Mouse (Mus musculus) hindbrain, embryonic 11.5 days (tissue): Measurements from ENCODE around the gene Mipep. TPM values are rescaled to one million over a fixed set of nuclear protein-coding genes. Genes with fewer than 3 reads are reported as not detected.

Experiments
- ATAC-seq: fragments of 200-750 bp; cut with Nextera tagmentation; 2 replicates; pipeline ENCODE4 v1.8.0; 2017; ENCODE audit warnings: mild to moderate bottlenecking, moderate TSS enrichment, moderate library complexity; ENCODE audit not compliant: low FRiP score
- DNase-seq: peaks from one replicate; pipeline ENCODE4 v3.0.0-alpha.2; 2015; ENCODE audit warnings: low spot score
- H3K27ac ChIP-seq: fragments of 300-500 bp; sonication (generic); 2 replicates; pipeline ENCODE4 v1.5.1; 2014; ENCODE audit warnings: mild to moderate bottlenecking, low read depth, low read length
- H3K27me3 ChIP-seq: fragments of 300-500 bp; sonication (generic); 2 replicates; pipeline ENCODE4 v1.6.1; 2014; ENCODE audit warnings: mild to moderate bottlenecking, low read length, moderate library complexity, mixed read lengths; ENCODE audit not compliant: control insufficient read depth, insufficient read depth
- H3K36me3 ChIP-seq: fragments of 300-500 bp; sonication (generic); 2 replicates; pipeline ENCODE4 v1.6.1; 2014; ENCODE audit warnings: mild to moderate bottlenecking, low read length, moderate library complexity, mixed read lengths; ENCODE audit not compliant: control insufficient read depth, insufficient read depth
- H3K4me1 ChIP-seq: fragments of 300-500 bp; sonication (generic); replicated peaks from 2 replicates; pipeline ENCODE4 v1.6.1; 2014; ENCODE audit warnings: low read length, mixed read lengths; ENCODE audit not compliant: control insufficient read depth, insufficient read depth
- H3K4me2 ChIP-seq: fragments of 300-500 bp; sonication (generic); replicated peaks from 2 replicates; pipeline ENCODE4 v1.6.1; 2014; ENCODE audit warnings: mild to moderate bottlenecking, low read depth, low read length
- H3K4me3 ChIP-seq: fragments of 300-500 bp; sonication (generic); 2 replicates; pipeline ENCODE4 v1.5.1; 2014; ENCODE audit warnings: low read depth, low read length
- H3K9ac ChIP-seq: fragments of 300-500 bp; sonication (generic); 2 replicates; pipeline ENCODE4 v1.6.1; 2014; ENCODE audit warnings: low read depth, low read length
- H3K9me3 ChIP-seq: fragments of 300-500 bp; sonication (generic); 2 replicates; pipeline ENCODE4 v1.6.1; 2016; ENCODE audit warnings: low read length; ENCODE audit not compliant: control insufficient read depth
- WGBS: fragments of 180-500 bp; shearing (Covaris S2); extraction: QIAGEN DNeasy Blood & Tissue Kit; methylation state at CpG from one replicate; pipeline ENCODE4 v1.1.7; 2014; 5-methylcytosine and 5-hydroxymethylcytosine counted together
- polyA plus RNA-seq: library from polyadenylated mRNA; unstranded; fragments of >200 nt; fragmentation: Nextera tagmentation; extraction: Ambion mirVana; gene quantifications from 2 replicates; pipeline ENCODE4 v1.2.1, GENCODE M21; 2014

Gene Mipep
- 24.0 and 24.8 TPM in 2 replicates for polyA plus RNA-seq

DNA sequence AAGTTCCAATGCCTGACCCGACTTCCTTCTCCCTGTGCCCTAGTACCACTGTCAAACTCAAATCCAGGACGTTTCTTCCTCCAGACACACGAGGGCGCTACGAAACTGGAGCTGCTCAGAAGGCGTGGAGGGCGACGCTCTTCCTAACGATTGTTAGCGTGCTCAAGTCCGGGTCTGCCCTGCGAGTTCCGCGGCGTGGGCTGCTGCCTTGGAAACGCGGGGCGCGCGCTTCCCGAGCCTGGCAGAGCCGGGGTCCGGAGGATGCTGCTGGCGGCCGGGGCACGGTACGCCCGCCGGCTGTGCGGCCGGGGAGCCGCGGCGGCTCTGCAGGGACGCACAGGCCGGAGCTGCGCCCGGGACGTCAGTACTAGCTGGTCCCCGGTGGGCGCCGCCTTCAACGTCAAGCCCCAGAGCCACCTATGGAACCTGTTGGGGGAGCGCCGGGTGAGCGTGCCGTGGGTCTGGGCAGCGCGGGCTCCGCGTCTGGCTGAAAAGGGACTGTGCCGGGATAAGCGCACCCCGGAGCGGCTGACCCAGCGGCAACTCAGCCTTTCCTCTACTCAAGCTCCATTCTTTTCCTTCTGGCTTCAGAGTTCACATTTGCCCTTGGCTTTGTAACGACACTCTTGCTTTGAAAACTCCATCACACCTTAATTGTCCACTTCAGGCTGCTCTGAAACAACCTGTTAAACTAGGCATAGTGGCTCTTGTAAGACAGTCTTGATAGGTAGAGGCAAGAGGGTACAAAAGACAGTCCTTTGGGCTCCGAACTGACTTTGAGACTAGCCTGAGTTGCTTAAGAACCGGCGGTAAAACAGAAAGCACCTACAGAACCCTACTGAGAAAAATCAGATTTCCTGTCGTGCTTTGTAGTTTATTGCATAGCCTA lies at the start of gene Mipep:
Mipep (plus strand) TSS at position 147 of the 889 bp plus-strand sequence.
- WGBS = under 1% methylated on average over 60 of the region's 61 CpGs
- H3K27me3 ChIP-seq = no peaks in the 10 kb centered on the region
- peak; percentile 93 for DNase-seq
- H3K4me3 ChIP-seq = peak within 1 kb of the TSS; percentile 86
- H3K27ac ChIP-seq = no peak within 1 kb of the TSS
- peak; percentile 85 for ATAC-seq
- H3K4me1 ChIP-seq = no peaks in the 10 kb centered on the region
- no peaks in the 10 kb centered on the region for H3K36me3 ChIP-seq
- H3K9ac ChIP-seq = peak within 1 kb of the TSS; percentile 57
- H3K9me3 ChIP-seq = no peaks in the 10 kb centered on the region
- H3K4me2 ChIP-seq = peak within 1 kb of the TSS; percentile 69

DNA sequence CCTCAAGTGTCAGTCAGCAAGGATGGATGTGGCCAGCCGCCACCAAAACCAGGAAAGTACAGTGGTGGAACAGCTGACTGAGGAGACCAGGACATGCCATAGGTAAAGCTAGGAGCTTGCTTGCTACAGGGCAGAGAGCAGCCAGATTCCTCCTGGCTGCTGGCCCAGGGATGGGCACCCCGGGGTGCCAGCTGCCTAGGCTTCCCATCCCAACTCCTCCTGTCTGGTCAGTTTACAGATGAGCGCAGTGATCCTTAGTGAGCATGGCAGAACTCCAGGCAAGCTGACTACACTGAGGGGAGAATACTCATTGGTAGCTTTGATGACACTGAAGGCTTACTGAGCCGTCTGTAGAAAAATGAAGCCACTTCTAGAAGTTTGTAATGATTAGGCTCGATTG lies 49.2 kb upstream of the Mipep start:
- 64% methylated on average over 5 of the region's 5 CpGs for WGBS
- ATAC-seq = no peak

DNA sequence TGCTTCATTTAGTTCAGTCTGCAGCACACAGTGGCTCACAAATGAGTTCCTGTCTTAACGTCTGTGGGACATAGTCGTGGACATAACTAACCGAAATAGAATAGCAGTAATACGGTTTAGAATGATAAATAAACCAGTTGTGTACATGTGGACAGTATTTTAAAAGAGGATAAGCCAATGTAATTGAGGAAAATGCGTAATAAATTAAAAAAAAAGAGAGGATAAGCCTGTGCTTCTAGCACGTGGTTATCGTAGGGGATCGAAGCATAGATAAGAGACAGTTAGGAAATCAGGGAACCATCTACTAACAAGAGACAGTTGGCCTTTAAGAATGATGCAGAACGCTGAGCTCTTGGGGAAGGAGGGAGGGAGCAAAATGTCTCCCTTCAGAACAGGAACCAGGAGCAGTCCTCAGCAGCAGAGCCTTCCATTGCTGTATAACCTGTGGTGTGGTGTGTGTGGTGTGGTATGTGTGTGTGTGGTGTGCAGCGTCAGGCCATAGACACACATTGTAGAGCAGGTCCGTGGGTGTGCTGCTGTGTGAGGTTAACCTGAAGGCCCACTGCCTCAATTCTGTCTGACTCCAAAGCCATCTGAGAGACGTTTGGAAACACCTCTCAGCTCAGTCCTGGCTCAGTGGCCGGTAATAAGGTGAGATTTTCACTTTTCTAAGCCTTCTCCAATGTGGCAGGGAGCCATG lies 48.4 kb upstream of the Mipep start:
- Histone ChIP-seq H3K9ac (no peak overlapping the region), H3K27me3 (no peaks in the 10 kb centered on the region), H3K36me3 (no peaks in the 10 kb centered on the region), H3K4me2 (no peak overlapping the region), H3K27ac (peak overlapping the region; percentile 60), H3K4me1 (peaks cover 9% of the 10 kb centered on the region), H3K4me3 (no peak overlapping the region), H3K9me3 (no peaks in the 10 kb centered on the region)
- ATAC-seq = no peak
- 57% methylated on average over 13 of the region's 13 CpGs for WGBS
- no peak for DNase-seq

More for the DNA sequence above, 49.2 kb upstream of the Mipep start:
- no peak overlapping the region for H3K27ac ChIP-seq
- no peak overlapping the region for H3K9ac ChIP-seq
- no peaks in the 10 kb centered on the region for H3K9me3 ChIP-seq
- no peaks in the 10 kb centered on the region for H3K27me3 ChIP-seq
- H3K4me2 ChIP-seq = no peak overlapping the region
- H3K4me1 ChIP-seq = peaks cover 9% of the 10 kb centered on the region
- H3K4me3 ChIP-seq = no peak overlapping the region
- H3K36me3 ChIP-seq = no peaks in the 10 kb centered on the region
- no peak for DNase-seq

DNA sequence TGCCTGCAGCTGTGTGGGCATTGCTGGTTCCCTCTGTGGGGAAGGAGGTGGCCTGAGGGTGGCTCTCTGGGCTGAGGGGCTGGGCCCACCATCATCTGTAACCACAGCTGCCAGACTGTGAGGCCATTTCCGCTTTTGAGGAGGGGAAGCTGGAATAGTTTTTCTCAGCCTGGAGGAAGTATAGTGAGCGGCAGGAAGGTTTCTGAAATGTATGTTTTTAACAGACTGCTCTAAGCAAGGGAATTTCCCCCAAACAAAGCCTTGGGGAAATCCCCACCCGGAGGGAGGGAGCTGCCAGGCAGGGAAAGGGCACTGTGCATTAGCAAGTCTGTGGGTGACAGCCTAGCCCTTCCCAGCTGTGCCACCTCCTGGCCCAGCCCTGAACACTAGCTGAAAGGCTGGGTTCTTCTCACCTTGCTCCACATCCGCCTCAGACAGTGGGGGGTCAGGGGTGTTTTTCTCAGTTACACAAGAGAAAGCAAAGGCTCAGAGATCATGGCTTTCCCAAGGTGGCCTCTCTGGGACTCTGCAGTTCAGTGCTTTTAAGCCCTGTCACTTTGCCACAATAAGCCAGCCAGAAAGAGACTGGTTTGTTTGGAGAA lies 47.7 kb upstream of the Mipep start:
- no peak overlapping the region for H3K4me2 ChIP-seq
- no peaks in the 10 kb centered on the region for H3K27me3 ChIP-seq
- peak overlapping the region; percentile 60 for H3K27ac ChIP-seq
- WGBS = 12% methylated on average over 4 of the region's 4 CpGs
- ATAC-seq = 0 out of 2 replicates have a peak, but pooled peaks have one; percentile 46
- H3K4me3 ChIP-seq = no peak overlapping the region
- DNase-seq = peak; percentile 45
- H3K9ac ChIP-seq = peak overlapping the region; percentile 27; the same call in 1 of the 2 replicates
- no peaks in the 10 kb centered on the region for H3K9me3 ChIP-seq
- H3K36me3 ChIP-seq = no peaks in the 10 kb centered on the region
- peaks cover 9% of the 10 kb centered on the region for H3K4me1 ChIP-seq

DNA sequence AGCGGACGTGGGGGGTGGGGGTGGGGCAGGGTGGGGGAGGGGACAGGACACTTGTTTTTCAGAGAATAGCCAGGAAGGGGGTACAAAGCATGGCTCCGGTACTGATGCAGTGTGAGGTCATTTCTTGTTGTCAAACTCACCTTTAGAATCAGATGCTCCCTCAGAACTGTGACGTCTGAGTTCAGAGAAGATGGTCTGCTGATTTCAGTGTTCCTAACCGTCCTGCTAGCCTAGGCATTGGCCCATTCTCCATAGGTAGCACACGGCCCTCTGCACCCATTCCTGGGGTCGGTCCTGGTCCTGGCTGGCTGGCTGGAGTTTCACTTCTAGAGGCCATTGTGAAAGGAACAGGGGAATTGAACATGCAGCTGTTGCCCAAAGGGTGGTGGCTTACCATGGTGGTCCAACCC lies 47.2 kb upstream of the Mipep start:
- DNase-seq (no peak), ATAC-seq (no peak)
- 27% methylated on average over 7 of the region's 7 CpGs for WGBS
- no peak overlapping the region for H3K4me2 ChIP-seq
- H3K36me3 ChIP-seq = no peaks in the 10 kb centered on the region
- H3K4me1 ChIP-seq = peaks cover 9% of the 10 kb centered on the region
- no peak overlapping the region for H3K4me3 ChIP-seq
- no peaks in the 10 kb centered on the region for H3K9me3 ChIP-seq
- no peaks in the 10 kb centered on the region for H3K27me3 ChIP-seq
- H3K27ac ChIP-seq = peak overlapping the region; percentile 60
- H3K9ac ChIP-seq = no peak overlapping the region

DNA sequence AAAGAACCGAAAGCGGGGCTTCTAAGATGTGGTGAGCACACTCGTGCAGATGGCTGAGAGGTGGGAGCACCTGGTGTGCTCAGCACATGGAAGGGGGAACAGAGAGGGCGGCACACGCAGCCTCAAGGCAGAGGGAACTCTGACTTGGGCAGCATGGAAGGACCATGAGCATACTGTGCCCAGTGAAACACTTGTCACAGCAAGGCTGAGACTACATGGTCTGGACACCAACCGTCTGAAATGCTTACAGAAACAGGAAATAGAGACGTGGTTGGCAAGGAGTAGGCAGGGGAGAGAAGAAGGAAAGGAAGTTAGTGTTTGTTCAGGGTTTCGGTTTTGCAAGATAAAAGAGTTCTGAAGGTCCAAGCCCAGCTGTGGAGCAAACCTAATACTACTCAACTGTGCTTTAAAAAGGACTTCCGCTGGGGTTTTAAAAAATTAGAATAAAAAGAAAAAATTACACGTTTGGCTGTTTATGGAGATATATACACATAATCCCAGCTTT lies 45.9 kb upstream of the Mipep start:
- Histone ChIP-seq H3K27me3 (no peaks in the 10 kb centered on the region), H3K9ac (no peak overlapping the region), H3K4me1 (peaks cover 9% of the 10 kb centered on the region), H3K9me3 (no peaks in the 10 kb centered on the region), H3K27ac (no peak overlapping the region), H3K4me2 (no peak overlapping the region), H3K4me3 (no peak overlapping the region), H3K36me3 (no peaks in the 10 kb centered on the region)
- DNase-seq (no peak), ATAC-seq (no peak)
- 65% methylated on average over 10 of the region's 10 CpGs for WGBS

DNA sequence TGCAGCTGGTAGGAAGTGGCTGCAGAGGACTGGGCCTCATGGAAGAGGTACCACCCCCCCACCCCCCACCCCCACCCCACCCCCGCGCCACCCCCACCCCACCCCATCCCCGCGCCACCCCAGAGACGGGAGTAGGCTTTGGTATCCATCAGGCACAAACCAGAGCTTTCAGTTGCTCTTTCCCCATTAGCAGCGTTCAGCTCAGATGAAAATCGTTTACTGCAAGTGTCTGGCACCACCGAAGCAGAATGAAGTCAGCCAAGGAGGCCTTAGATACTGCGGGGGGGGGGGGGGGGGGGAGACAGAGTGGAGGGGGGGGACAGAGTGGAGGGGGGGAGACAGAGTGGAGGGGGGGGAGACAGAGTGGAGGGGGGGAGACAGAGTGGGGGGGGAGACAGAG lies 45.2 kb upstream of the Mipep start:
- Histone ChIP-seq H3K27ac (no peak overlapping the region), H3K4me2 (no peak overlapping the region), H3K36me3 (no peaks in the 10 kb centered on the region), H3K9ac (no peak overlapping the region), H3K9me3 (no peaks in the 10 kb centered on the region), H3K4me1 (peaks cover 9% of the 10 kb centered on the region), H3K27me3 (no peaks in the 10 kb centered on the region), H3K4me3 (no peak overlapping the region)
- no CpG with 5 or more reads among the region's 9 CpGs for WGBS
- DNase-seq (no peak), ATAC-seq (no peak)

DNA sequence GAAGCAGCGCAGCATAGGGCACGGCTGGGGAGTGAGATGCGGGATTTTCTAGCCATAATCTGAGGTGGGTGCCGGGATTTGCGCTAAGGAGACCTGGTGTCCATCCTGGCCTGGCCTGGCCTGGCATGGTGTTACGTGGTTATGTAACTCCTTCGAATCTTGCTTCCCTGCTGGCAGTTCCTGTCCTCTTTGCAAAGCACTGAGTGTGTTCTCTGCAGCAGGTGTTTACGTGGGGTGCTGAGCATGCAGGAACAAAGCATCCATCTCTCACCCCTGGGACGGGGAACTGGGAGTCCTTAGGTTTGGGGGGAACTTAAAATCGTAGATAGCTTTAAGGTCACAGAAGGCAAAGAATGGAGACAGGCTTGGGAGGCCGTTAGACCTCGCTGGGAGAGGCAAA lies 44.8 kb upstream of the Mipep start:
- Histone ChIP-seq H3K27me3 (no peaks in the 10 kb centered on the region), H3K9ac (no peak overlapping the region), H3K36me3 (no peaks in the 10 kb centered on the region), H3K4me3 (no peak overlapping the region), H3K4me2 (no peak overlapping the region), H3K9me3 (no peaks in the 10 kb centered on the region), H3K27ac (no peak overlapping the region), H3K4me1 (peaks cover 9% of the 10 kb centered on the region)
- DNase-seq = no peak
- WGBS = 82% methylated on average over 12 of the region's 12 CpGs
- no peak for ATAC-seq
